Mouse (Mus musculus) urinary bladder, postnatal 10 days (tissue): ENCODE results near the gene Vmn1r233.

ENCODE experiments used
- DNase-seq: peaks from one replicate; pipeline ENCODE4 v3.0.0; 2022; ENCODE audit warnings: low spot score

Gene Vmn1r233

GRCm38 (mm10) chr17:20996364-20996763 lies at the start of gene Vmn1r233:
TSS of gene Vmn1r233 (minus strand) at chr17:20996464.
- no peak for DNase-seq

GRCm38 (mm10) chr17:21018410-21019080 lies 22.3 kb upstream of the Vmn1r233 start:
- no peak for DNase-seq

- DNase-seq, result no peak
These were observed 13.5 kb upstream of the Vmn1r233 start for GRCm38 (mm10) chr17:21009726-21010125.

GRCm38 (mm10) chr17:21008382-21009331 lies 12.4 kb upstream of the Vmn1r233 start, which contains the start of gene Zfp160:
TSS of gene Zfp160 (plus strand) at chr17:21008903.
- peak; percentile 29 for DNase-seq

- DNase-seq, result no peak
These were observed 2.5 kb downstream of the Vmn1r233 start for GRCm38 (mm10) chr17:20993716-20994115.

GRCm38 (mm10) chr17:20966681-20967080 lies 29.6 kb downstream of the Vmn1r233 start:
- no peak for DNase-seq

- DNase-seq, result no peak
These were observed 30.8 kb downstream of the Vmn1r233 start for GRCm38 (mm10) chr17:20965421-20965820.

- DNase-seq, result no peak
These were observed 35.9 kb downstream of the Vmn1r233 start for GRCm38 (mm10) chr17:20960386-20960785.

- DNase-seq, result no peak
These were observed 49.6 kb downstream of the Vmn1r233 start for GRCm38 (mm10) chr17:20946636-20947035.

GRCm38 (mm10) chr17:20946026-20946565 lies 50.2 kb downstream of the Vmn1r233 start:
- DNase-seq, result no peak

- DNase-seq, result peak; percentile 94
These were observed 51.0 kb downstream of the Vmn1r233 start, which contains the start of gene Ppp2r1a for GRCm38 (mm10) chr17:20944985-20945891. TSS of gene Ppp2r1a (plus strand) at chr17:20945311.

GRCm38 (mm10) chr17:20944226-20944625 lies 52.0 kb downstream of the Vmn1r233 start:
- DNase-seq, result no peak
